Mouse (Mus musculus) liver (tissue): ENCODE results near the gene Stil.
A peak's percentile ranks its signal among the peaks of the same experiment; 100 is the strongest.

Experiments
- DNase-seq: peaks from one replicate; pipeline ENCODE4 v3.0.0-alpha.2; 2020; ENCODE audit warnings: mixed read lengths

Stil gene

DNA sequence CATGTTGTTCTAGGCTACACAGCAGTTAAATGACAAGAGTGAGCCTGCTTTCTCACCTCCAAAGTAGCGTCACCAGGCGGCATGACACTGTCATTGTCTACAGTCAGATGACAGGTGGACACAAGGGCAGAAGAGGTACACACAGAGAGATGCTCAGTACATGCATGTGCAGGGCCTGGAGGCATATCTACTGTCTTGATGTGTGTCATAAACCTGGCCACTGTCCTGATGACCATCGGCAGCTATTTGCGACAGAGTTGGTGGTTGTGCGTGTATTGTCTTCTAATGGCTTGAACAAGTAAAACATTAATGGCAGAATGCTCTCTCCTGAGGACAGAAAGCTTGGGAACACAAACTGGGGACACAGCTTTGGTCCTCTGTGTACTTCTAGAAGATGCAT, 51.3 kb downstream of the Stil start:
- DNase-seq: no peak

DNA sequence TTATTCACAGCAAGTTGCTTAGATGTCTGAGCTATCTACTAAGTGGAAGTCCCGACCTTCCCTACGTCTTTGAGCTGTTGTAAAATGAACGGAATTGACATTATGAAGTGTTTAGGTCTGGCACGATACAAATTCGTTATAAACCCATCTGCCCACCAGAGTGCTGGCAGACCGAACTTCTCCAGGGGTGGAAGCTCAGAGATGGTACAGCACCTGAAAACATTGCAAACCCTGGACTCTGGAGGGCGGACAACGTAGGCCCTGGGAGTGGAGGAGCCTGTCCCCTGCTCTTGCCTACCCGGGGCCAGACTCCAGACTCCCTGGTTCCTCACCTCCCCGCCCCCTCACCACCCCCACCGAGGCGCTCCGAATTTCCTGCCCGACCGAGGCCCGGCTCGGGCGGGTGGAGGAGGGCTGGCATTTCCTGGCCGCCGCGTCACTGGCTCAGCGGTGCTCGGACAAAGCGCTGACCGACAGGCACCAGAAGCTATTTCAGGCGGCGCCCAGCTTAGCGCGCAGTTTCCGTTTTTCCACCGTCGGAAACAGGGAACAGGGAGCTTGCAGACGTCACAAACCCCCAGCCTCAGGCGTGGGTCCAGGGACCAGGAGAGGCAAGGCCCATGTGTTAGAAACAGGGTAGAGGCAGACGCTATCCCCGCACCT, 52.5 kb downstream of the Stil start:
- DNase-seq: peak; percentile 83

DNA sequence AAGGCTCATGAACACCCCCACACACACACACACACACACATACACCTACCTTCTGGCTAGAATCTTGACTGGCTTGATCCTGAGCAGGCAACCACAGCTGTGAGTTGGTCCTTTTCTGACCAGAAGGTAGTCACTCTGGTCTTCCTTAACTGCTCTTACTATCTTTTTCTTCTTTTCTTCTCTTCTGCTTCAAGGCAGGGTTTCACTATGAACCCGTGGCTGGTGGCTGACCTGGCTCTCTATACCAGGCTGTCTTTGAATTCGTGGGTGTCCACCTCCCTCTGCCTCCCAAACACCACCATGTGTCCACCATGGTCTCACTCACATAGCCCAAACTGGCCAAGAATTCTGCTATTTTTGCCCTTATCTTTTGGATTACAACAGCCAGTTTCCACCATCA, 55.1 kb downstream of the Stil start:
- DNase-seq: no peak

DNA sequence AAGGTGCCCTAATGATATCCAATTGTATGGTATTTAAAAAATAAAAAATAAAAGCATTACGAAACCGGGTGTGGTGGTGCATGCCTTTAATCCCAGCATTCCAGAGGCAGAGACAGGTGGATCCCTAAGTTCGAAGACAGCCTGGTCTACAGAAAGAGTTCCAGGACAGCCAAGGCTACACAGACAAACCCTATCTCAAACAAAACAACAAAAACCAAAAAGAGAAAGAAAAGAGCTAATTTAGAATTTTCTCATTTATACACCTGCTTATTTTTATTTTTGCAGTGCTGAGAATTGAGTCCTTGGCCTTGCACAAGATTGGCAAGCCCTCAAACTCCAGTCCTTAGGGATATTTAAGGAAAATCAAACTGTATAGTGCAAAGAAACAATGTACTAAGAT, 55.7 kb downstream of the Stil start:
- no peak for DNase-seq

DNA sequence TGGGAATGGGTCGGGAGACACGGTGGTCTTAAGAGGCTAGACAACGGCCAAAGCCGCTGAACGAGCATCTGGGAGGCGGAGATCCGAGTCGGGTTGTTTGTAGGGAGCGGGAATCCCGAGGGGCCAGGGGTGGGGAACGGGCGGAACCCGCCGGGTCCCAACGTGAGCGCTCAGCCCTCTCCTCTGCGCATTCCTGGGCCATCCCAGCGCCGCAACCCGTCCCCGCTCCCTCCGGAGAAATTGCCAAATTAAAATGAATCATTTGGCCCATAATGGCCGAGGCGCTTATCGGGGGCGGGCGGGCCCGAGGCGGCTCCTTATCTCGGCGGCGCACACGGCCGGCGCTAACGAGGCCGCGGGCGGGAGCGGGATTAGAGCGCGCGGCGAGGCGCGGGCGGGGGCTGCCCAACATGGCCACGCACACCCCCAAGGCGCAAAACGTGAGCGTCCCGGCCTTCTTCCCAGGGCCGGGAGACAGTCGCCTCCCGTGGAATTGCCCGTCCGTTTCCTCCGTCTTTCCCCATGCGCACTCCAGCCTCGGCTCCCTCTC, 56.5 kb downstream of the Stil start, which contains the start of gene Tal1:
Tal1 (plus strand) TSS at position 56 of the 550 bp plus-strand sequence.
- peak; percentile 93 for DNase-seq

DNA sequence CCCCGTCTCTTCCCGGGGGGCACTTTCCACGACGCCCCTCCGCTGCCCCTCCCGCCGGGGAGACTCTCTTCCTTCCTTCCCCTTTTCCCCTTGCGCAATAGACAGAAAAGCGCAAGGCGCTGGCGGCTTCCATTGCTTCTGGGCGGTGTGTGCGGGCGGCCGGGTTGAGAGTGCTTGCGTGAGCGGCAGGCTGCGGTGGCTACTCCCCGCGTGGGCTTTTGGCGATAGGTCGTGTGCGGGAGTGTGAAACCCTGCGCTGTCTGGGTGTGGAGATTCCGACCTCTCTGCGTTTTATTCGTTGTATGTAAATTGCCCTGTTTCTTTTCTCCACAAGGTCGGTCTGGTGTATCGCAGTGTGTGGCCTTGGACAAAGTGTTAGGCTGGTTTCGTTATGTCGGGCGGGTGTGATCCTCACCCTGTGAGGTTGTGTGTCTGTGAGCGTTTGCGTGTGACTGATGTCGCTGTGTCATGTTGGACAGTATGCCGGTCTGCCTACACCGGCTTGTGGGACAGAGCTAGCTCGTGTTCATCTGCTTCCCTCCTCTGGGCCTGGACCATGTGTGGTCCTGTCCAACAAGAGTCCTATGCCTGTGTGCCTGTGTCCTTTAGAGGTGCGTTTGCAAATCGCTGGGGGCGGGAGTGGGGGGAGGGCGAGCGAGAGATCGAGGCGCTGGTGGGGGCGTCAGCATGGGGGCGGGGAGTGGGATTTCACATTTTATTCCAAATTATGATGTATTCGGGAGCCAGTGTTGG, 57.1 kb downstream of the Stil start:
- DNase-seq: peak; percentile 77

DNA sequence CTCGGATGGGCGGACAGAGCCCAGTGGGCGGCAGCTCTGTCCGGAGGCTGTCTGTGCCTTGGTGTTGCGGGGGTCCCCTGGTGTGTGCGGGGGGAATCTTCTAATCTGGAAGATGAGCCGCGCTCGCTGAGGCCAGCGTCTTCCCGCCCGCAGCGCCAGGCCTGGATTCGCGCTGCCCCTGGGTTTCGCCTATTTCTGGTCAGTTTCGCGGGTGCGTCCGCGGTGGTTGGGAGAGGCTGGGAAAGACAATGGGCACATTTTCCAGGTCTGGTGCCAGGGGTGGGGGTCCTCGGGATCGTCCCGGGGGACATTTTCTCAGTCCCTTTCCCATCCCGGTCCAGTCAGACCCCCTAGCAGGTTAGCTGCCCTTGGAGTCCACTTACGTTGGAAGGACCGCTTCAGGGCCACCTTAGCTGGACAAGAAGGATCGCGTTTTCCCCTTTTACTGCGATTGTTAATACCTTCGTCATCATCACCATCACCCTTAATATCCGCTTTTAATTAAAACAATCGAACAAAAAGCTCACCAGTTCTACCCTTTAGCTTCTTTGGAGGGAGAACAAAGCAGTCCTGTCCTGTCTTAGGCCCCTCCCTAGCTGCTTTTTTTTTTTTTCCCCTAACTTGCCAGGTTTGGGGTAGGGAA, 57.8 kb downstream of the Stil start:
- no peak for DNase-seq

DNA sequence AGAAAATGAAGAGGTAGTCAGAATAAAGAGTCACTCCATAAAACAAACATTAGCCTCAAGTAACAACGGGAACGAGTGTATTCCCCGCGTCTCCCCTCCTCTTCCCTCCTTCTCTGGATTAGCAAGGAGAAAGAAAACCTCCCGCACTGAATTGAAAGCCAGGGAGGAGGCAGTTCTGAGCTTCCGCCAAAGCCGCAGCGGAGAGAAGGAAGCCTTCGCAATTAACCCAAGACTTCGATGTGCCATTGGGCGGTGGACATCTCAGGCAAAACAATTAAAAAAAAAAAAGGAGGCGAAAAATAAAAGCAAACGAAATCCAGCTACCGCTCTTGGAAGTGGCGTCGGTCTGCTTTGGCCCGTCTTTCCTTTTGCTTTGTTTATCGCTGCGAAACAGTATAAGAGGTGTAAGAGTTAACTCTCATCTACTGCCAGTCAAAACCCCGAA, 58.4 kb downstream of the Stil start:
- DNase-seq: peak; percentile 59

DNA sequence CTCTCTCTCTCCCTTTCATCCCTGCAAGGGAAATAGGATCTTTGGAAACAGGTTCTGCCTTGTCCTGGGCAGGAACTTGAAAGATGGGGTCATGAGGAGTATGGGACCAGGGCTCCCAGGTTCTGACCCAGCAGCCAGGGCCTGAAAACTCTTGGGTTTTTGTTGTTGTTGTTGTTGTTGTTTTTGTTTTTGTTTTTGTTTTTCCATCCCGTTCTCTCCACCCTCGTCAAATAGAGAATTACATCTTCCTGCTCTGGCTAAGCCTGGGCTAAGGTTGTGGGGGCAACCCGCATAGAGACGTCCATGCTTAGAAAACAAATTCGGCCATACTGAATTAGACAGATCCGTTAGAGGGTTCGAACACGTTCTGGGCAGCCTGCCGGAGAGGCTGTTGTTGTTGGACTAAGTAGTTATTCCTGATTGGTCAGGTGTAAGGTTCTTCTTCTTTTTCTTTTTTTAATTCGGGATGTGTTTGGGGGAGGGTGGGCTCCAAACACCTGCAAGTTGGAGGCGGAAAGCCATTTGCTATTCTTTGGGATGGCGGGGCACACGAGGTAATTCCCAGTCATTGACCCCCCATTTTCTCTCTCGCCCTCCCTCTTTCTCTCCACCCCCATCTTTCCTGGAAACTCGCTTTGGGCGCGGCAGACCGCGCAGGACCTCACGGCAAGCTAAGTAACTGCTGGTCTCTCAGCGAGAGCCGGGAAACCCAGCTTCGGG, 59.1 kb downstream of the Stil start:
- peak; percentile 86 for DNase-seq

DNA sequence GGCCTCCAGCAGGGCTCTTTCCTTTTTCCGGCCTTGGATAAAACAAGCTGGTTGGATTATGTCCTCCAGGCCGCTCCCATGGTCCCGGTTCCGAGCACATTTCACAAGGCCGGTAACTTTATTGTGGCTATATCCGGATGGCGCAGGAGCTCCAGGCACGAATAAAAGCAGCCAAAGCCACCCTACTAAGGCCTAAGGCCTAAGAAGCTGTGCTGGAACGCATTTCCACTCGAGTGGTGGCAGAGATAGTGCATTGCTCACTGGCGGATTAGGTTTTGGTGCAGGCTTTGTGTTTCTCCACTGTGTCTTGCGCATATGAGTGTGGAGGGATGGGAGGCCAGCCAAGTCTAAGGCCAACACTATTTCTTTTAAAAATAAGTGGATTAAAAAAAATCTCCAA, 59.9 kb downstream of the Stil start:
- DNase-seq: peak; percentile 58

DNA sequence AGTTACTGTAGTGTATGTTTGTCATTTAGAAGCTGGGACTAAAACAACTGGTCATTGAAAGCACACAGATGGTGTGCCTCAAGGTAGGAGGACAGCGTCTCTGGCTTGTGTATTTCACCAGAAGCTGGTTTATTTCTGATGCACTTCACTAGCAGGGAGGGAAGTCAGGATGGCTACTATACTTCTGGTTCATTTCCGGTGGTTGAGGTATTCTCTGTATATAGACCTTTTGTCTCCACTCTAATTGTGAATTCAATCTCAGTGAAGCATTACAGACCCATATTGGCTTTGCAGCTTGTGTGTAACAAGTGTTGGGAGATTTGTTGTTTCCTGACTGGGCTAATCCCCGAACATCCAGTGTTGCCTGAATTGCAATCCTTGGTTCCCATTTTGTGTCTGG, 60.8 kb downstream of the Stil start:
- no peak for DNase-seq

DNA sequence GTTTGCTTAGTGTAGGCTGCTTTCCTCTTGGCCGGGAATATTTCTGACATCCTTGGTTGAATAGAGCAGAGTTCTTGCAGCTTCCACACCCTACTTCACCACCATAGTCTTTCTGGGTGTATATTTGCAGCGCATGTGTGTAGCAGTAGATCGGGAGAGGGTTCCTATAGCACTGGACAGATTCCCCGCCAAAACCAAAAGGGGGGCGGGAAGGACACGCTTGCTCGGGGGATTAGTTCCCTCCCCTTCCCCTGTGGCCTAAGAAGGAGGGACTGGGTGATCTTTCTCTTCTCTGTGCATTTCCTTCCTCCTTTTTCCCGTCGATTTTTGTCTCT, 62.5 kb downstream of the Stil start:
- peak; percentile 58 for DNase-seq

DNA sequence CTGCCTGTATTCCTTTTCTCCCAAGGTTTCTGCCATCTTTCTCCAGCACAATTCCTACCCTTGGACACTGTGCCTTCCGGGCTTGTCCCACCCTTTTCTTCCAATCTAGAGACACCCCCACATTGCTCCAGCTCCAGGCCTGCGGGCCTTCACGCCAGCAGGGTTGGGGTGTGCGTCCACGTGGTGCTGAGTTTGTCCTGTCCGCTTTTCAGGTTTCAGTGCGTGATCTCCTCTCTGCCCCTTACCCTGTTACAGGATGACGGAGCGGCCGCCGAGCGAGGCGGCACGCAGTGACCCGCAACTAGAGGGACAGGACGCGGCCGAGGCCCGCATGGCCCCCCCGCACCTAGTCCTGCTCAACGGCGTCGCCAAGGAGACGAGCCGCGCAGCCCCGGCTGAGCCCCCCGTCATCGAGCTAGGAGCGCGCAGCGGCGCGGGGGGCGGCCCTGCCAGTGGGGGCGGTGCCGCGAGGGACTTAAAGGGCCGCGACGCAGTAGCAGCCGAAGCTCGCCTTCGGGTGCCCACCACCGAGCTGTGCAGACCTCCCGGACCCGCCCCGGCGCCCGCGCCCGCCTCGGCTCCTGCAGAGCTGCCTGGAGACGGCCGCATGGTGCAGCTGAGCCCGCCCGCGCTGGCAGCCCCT, 63.0 kb downstream of the Stil start:
- DNase-seq: peak; percentile 76

DNA sequence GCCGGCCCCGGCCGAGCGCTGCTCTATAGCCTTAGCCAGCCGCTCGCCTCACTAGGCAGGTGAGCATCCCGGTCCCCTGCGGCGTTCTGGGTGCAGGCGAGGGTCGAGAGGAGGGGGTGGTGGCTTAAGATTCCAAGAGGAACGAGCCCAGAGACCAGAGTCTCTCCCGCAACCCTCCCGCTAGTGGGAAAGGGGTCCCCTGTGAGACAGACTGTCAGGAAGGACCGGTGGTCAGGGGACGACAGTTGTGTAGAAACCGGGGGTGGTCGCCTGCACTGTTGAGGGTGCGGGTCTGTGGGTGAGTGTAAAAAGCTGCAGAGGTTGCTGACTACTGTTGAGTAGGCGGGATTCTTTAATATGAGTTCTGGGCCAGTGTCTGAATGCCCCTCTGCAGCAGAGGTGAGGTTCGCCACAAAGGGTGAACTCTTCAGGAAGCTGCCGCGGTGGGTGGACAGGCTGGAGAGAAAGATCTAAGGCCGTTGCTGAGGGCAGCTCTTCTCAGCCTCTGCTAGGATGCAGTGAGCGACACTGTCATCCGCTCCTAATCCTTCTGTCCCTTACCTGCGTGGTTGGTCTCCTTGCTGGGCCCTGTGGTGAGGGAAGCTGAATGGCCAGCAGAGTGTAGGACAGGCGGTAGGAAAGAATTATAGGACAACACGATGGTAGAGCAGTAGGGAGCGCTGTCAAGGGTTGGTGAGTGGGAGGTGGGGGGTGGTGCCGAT, 63.7 kb downstream of the Stil start:
- DNase-seq: no peak

DNA sequence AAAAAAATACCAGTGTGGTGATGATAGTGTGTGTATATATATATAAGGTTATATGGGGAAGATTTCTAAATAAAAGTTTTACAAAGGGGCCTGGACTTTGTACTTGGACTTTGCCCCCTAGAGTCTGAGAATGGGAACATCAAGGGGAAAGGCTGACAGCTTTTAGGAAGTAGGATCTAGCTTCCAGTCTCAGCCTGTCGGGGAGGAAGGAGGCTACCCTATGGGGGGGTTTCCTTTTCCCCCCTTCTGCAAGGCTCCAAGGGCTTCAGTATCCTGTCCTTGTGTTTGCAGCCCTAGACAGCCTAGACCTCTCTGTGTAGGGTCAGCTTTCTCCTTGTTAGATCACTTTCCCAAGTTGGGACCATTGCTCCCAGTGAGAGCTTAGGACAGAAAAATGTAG, 71.7 kb downstream of the Stil start:
- no peak for DNase-seq

DNA sequence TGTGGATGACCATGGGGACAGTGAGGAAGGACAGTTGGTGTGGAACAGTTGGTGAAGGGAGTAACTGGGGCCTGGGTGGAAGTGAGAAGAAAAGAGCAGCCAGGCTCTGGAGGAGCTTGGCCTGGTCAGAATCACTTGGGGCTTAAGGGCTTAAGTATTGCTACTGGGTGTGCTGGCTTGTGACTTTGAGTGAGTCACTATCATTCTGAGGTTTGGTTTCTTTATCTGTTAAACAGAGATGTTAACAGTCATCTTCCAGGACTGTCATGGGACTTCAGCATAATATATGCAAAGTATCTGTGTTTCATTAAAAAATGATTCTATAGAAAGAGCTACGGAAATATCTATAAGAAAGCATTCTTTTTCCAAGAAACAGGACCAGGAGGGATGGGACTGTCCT, 74.8 kb downstream of the Stil start:
- no peak for DNase-seq

DNA sequence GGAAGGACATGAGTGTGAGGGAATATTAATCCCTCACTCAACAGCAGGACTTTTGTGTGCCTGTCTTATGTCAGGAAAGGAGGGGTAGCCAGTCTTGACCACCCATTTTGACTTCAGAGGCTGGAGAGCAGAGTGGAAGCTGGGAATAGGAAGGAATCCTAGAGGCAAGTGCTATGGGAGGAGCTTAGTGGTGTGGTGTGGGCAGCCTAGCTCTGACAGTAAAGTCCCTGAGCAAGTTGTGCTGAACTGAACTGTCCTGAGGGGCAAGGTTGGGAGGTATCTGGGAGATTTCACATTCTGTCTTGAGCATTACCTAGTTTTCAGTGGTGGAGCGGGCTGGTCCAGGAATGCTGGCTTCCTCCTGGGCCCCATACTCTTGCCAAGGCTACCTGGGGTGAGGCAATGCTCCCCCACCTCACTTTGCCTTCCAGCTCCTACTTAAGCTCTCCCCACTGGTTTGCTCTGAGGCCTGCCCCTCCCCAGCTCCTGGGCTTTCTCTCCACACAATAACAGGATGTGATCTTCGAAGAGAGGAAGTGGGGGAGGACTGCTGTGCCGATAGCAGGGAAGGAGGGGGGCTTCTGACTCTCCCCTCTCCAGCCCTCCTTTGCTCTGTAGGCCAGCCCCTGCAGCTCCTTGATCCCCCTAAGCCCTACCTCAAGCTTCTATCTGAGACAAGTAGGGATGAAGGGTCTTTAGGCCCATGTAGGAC, 75.4 kb downstream of the Stil start:
- no peak for DNase-seq

DNA sequence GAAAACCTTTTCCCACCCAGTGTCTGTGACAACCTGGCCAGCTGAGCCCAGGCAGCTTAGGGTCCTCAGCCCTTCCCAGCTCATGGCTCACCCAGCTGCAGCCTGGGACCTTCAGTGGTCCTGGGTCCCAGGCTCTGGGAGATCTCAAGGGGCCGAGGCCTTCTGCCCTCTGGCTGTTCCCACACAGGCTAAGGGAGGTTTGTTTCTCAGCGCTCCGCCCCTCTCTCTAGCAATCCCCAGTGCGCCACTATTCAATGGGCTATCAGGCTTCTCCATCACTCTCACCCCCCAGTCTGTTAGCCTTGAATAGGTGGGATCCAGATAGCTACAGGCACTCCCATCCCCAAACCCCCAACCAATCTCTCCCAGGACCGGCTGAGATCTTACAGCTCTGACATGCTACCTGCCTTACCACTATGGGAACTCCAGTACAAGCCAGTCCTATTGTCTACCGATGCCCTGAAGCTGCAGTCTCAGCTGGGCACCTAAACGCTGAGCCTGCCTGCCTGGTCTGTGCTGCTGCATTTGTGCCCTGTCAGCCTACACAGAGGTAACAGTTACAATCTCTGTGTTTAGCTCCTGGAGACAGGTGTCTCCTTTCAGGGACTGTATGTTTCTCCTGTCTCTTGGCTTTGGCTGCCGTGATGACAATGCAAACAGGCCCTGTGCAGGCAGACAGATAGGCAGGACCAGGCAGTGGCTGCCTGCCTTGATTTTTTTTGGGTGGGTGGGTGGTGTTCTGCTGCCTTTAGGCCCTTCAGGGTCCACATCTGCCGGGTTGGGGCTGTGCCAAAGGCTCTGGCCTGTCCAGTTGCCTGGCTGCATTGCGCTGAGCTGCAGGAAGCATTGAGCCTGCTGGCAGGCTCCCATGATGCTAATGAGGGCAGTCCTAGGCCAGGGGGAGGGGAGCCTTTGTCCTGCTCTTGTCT, 79.2 kb downstream of the Stil start:
- DNase-seq: no peak

DNA sequence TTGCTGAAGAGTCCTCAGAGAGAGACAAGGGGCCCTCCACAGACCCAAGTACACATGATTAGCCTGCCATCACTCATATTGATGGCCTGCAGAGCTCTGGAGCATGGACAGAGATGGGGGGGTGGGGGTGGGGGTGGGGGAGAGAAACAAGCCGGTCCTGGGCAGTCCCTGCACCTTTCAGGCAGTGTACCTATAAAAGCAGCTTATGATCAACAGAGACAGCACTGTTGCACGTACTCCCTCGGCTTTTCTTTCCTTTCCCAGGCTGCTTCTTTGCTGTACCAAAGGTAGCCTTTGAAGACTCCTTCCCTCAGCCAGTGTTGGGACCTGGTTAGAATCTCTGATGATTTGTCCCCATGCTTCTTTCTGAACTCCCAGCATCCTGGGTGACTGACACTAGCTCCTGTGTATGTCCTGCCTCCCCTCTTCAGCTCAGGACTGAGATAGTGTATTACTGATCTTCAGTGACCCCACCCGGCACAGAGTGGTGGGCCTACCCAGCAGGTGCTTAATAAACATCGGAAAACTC, 79.9 kb downstream of the Stil start:
- DNase-seq: no peak

DNA sequence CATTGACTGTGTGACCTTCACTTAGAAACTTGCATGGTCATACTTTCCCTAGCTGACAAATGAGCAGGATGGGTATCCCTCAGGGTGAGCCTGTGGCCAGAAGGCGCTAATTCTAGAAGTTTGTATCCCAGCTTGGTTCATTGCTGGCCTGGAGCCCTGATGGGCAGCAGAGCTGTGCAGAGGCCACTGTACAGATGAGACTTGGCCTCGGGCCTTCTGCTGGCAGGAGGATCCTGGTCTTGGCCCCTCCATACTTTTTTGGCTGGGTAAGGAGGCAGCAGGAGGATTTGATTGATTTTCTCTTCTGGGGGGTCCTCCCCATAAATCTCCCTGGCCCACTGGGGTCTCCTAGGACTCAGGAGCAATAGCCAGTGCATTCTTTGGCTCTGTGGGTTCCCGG, 83.1 kb downstream of the Stil start:
- DNase-seq: no peak
